Mouse (Mus musculus) neural tube, embryonic 12.5 days (tissue): ENCODE results near the gene Rasgrp3. TPM values are rescaled to one million over a fixed set of nuclear protein-coding genes. Genes with fewer than 3 reads are reported as not detected.

Source experiments
- ATAC-seq: fragments of 200-750 bp; cut with Nextera tagmentation; 2 replicates; pipeline ENCODE4 v1.8.0; 2017; ENCODE audit warnings: low read depth, mild to moderate bottlenecking, moderate TSS enrichment, moderate library complexity; ENCODE audit not compliant: low FRiP score
- H3K27ac ChIP-seq: fragments of 300-500 bp; sonication (generic); 2 replicates; pipeline ENCODE4 v1.5.1; 2016
- H3K27me3 ChIP-seq: fragments of 300-500 bp; sonication (generic); replicated peaks from 2 replicates; pipeline ENCODE4 v1.6.1; 2016; ENCODE audit warnings: mild to moderate bottlenecking
- H3K36me3 ChIP-seq: fragments of 300-500 bp; sonication (generic); 2 replicates; pipeline ENCODE4 v1.6.1; 2016; ENCODE audit warnings: mild to moderate bottlenecking
- H3K4me1 ChIP-seq: fragments of 300-500 bp; sonication (generic); 2 replicates; pipeline ENCODE4 v1.6.1; 2016
- H3K4me2 ChIP-seq: fragments of 300-500 bp; sonication (generic); replicated peaks from 2 replicates; pipeline ENCODE4 v1.6.1; 2016; ENCODE audit warnings: mild to moderate bottlenecking
- H3K4me3 ChIP-seq: fragments of 300-500 bp; sonication (generic); 2 replicates; pipeline ENCODE4 v1.5.1; 2016
- H3K9ac ChIP-seq: fragments of 300-500 bp; sonication (generic); 2 replicates; pipeline ENCODE4 v1.6.1; 2016; ENCODE audit warnings: mild to moderate bottlenecking
- H3K9me3 ChIP-seq: fragments of 300-500 bp; sonication (generic); 2 replicates; pipeline ENCODE4 v1.6.1; 2016; ENCODE audit warnings: mild to moderate bottlenecking
- WGBS: fragments of 180-500 bp; shearing (Covaris S2); methylation state at CpG from one replicate; pipeline ENCODE4 v1.1.7; 2016; 5-methylcytosine and 5-hydroxymethylcytosine counted together
- polyA plus RNA-seq: library from polyadenylated mRNA; unstranded; fragments of >200 nt; fragmentation: Nextera tagmentation; extraction: Ambion mirVana; gene quantifications from 2 replicates; pipeline ENCODE4 v1.2.1, GENCODE M21; 2016

The Rasgrp3 gene
- polyA plus RNA-seq, 1 experiment from 2014 or later, result 9.1 TPM

- Histone ChIP-seq H3K4me1 (no peaks in the 10 kb centered on the region), H3K9me3 (no peaks in the 10 kb centered on the region), H3K36me3 (no peaks in the 10 kb centered on the region), H3K27me3 (no peaks in the 10 kb centered on the region), H3K9ac (no peak overlapping the region), H3K4me3 (no peak overlapping the region), H3K27ac (no peak overlapping the region), H3K4me2 (no peak overlapping the region)
- no peak for ATAC-seq
- 81% methylated on average over 4 of the region's 4 CpGs for WGBS
Measured at GRCm38 (mm10) chr17:75476736-75477416, 41.2 kb downstream of the Rasgrp3 start.

- Histone ChIP-seq H3K4me2 (no peak overlapping the region), H3K9me3 (no peaks in the 10 kb centered on the region), H3K27me3 (no peaks in the 10 kb centered on the region), H3K4me3 (no peak overlapping the region), H3K36me3 (no peaks in the 10 kb centered on the region), H3K27ac (no peak overlapping the region), H3K4me1 (no peaks in the 10 kb centered on the region), H3K9ac (no peak overlapping the region)
- ATAC-seq, result no peak
- WGBS, result 48% methylated on average over 3 of the region's 3 CpGs
Measured at GRCm38 (mm10) chr17:75477655-75478054, 42.0 kb downstream of the Rasgrp3 start.

- WGBS, result 79% methylated on average over 1 of the region's 1 CpGs
- H3K9ac ChIP-seq, result no peak overlapping the region
- no peaks in the 10 kb centered on the region for H3K4me1 ChIP-seq
- ATAC-seq, result no peak
- no peak overlapping the region for H3K4me2 ChIP-seq
- no peaks in the 10 kb centered on the region for H3K9me3 ChIP-seq
- no peaks in the 10 kb centered on the region for H3K27me3 ChIP-seq
- H3K27ac ChIP-seq, result no peak overlapping the region
- H3K36me3 ChIP-seq, result no peaks in the 10 kb centered on the region
- H3K4me3 ChIP-seq, result no peak overlapping the region
Measured at GRCm38 (mm10) chr17:75478836-75479235, 43.1 kb downstream of the Rasgrp3 start.

- H3K9ac ChIP-seq, result no peak overlapping the region
- H3K36me3 ChIP-seq, result no peaks in the 10 kb centered on the region
- no peaks in the 10 kb centered on the region for H3K4me1 ChIP-seq
- no peak overlapping the region for H3K27ac ChIP-seq
- H3K9me3 ChIP-seq, result no peaks in the 10 kb centered on the region
- H3K4me3 ChIP-seq, result no peak overlapping the region
- no peak overlapping the region for H3K4me2 ChIP-seq
- 93% methylated on average over 2 of the region's 2 CpGs for WGBS
- ATAC-seq, result no peak
- no peaks in the 10 kb centered on the region for H3K27me3 ChIP-seq
Measured at GRCm38 (mm10) chr17:75479663-75480062, 44.0 kb downstream of the Rasgrp3 start.

GRCm38 (mm10) chr17:75480379-75480778 is 44.7 kb downstream of the Rasgrp3 start:
- 81% methylated on average over 3 of the region's 3 CpGs for WGBS
- no peaks in the 10 kb centered on the region for H3K9me3 ChIP-seq
- no peaks in the 10 kb centered on the region for H3K27me3 ChIP-seq
- no peaks in the 10 kb centered on the region for H3K36me3 ChIP-seq
- no peak overlapping the region for H3K9ac ChIP-seq
- H3K4me1 ChIP-seq, result no peaks in the 10 kb centered on the region
- no peak overlapping the region for H3K27ac ChIP-seq
- no peak overlapping the region for H3K4me2 ChIP-seq
- H3K4me3 ChIP-seq, result no peak overlapping the region
- ATAC-seq, result no peak

- H3K27ac ChIP-seq, result no peak overlapping the region
- no peaks in the 10 kb centered on the region for H3K36me3 ChIP-seq
- H3K4me2 ChIP-seq, result no peak overlapping the region
- H3K9ac ChIP-seq, result no peak overlapping the region
- ATAC-seq, result no peak
- H3K4me1 ChIP-seq, result no peaks in the 10 kb centered on the region
- WGBS, result 63% methylated on average over 3 of the region's 3 CpGs
- H3K9me3 ChIP-seq, result no peaks in the 10 kb centered on the region
- no peak overlapping the region for H3K4me3 ChIP-seq
- no peaks in the 10 kb centered on the region for H3K27me3 ChIP-seq
Measured at GRCm38 (mm10) chr17:75486205-75486604, 50.5 kb downstream of the Rasgrp3 start.

- no peak overlapping the region for H3K4me2 ChIP-seq
- H3K4me1 ChIP-seq, result no peaks in the 10 kb centered on the region
- no peak overlapping the region for H3K9ac ChIP-seq
- no peak overlapping the region for H3K27ac ChIP-seq
- no peaks in the 10 kb centered on the region for H3K36me3 ChIP-seq
- no peaks in the 10 kb centered on the region for H3K9me3 ChIP-seq
- H3K27me3 ChIP-seq, result no peaks in the 10 kb centered on the region
- ATAC-seq, result no peak
- no peak overlapping the region for H3K4me3 ChIP-seq
- 91% methylated on average over 4 of the region's 4 CpGs for WGBS
Measured at GRCm38 (mm10) chr17:75495213-75495612, 59.5 kb downstream of the Rasgrp3 start.

GRCm38 (mm10) chr17:75498241-75498651 is 62.5 kb downstream of the Rasgrp3 start:
- no peak for ATAC-seq
- H3K4me3 ChIP-seq, result no peak overlapping the region
- H3K27ac ChIP-seq, result no peak overlapping the region
- no peaks in the 10 kb centered on the region for H3K27me3 ChIP-seq
- no peaks in the 10 kb centered on the region for H3K36me3 ChIP-seq
- no peak overlapping the region for H3K9ac ChIP-seq
- H3K9me3 ChIP-seq, result no peaks in the 10 kb centered on the region
- no peaks in the 10 kb centered on the region for H3K4me1 ChIP-seq
- WGBS, result 83% methylated on average over 6 of the region's 6 CpGs
- no peak overlapping the region for H3K4me2 ChIP-seq

- 86% methylated on average over 3 of the region's 3 CpGs for WGBS
Measured at GRCm38 (mm10) chr17:75503031-75503430, 67.3 kb downstream of the Rasgrp3 start.

GRCm38 (mm10) chr17:75505053-75505452 is 69.4 kb downstream of the Rasgrp3 start:
- 89% methylated on average over 5 of the region's 5 CpGs for WGBS
- Histone ChIP-seq H3K27me3 (no peaks in the 10 kb centered on the region), H3K27ac (no peak overlapping the region), H3K9ac (no peak overlapping the region), H3K4me3 (no peak overlapping the region), H3K36me3 (no peaks in the 10 kb centered on the region), H3K9me3 (no peaks in the 10 kb centered on the region), H3K4me2 (no peak overlapping the region), H3K4me1 (no peaks in the 10 kb centered on the region)
- no peak for ATAC-seq

More at GRCm38 (mm10) chr17:75503031-75503430, 67.3 kb downstream of the Rasgrp3 start:
- H3K27ac ChIP-seq, result no peak overlapping the region
- H3K4me2 ChIP-seq, result no peak overlapping the region
- H3K27me3 ChIP-seq, result no peaks in the 10 kb centered on the region
- H3K9ac ChIP-seq, result no peak overlapping the region
- no peak overlapping the region for H3K4me3 ChIP-seq
- H3K9me3 ChIP-seq, result no peaks in the 10 kb centered on the region
- ATAC-seq, result no peak
- no peaks in the 10 kb centered on the region for H3K4me1 ChIP-seq
- no peaks in the 10 kb centered on the region for H3K36me3 ChIP-seq

GRCm38 (mm10) chr17:75506097-75506675 is 70.5 kb downstream of the Rasgrp3 start:
- no peak overlapping the region for H3K4me2 ChIP-seq
- no peak for ATAC-seq
- no peaks in the 10 kb centered on the region for H3K36me3 ChIP-seq
- H3K4me3 ChIP-seq, result no peak overlapping the region
- no peak overlapping the region for H3K9ac ChIP-seq
- no peaks in the 10 kb centered on the region for H3K4me1 ChIP-seq
- no peaks in the 10 kb centered on the region for H3K9me3 ChIP-seq
- no peaks in the 10 kb centered on the region for H3K27me3 ChIP-seq
- 91% methylated on average over 10 of the region's 10 CpGs for WGBS
- no peak overlapping the region for H3K27ac ChIP-seq

- H3K36me3 ChIP-seq, result no peaks in the 10 kb centered on the region
- no peak overlapping the region for H3K9ac ChIP-seq
- no peak for ATAC-seq
- no peak overlapping the region for H3K4me2 ChIP-seq
- H3K4me1 ChIP-seq, result no peaks in the 10 kb centered on the region
- H3K9me3 ChIP-seq, result no peaks in the 10 kb centered on the region
- 73% methylated on average over 10 of the region's 10 CpGs for WGBS
- H3K27ac ChIP-seq, result no peak overlapping the region
- no peak overlapping the region for H3K4me3 ChIP-seq
- no peaks in the 10 kb centered on the region for H3K27me3 ChIP-seq
Measured at GRCm38 (mm10) chr17:75506708-75507641, 71.3 kb downstream of the Rasgrp3 start.
